Mouse (Mus musculus) splenic B cell, adult 2 months (primary cell): Measurements from ENCODE around the gene F3.
A peak's percentile ranks its signal among the peaks of the same experiment; 100 is the strongest.

Experiments
- DNase-seq: peaks from one replicate; pipeline ENCODE4 v3.0.0-alpha.2; 2011; ENCODE audit warnings: low read depth, low spot score
- H3K27me3 ChIP-seq: 2 replicates; pipeline ENCODE4 v1.6.1; 2012; ENCODE audit warnings: mild to moderate bottlenecking, low read length, moderate library complexity, mixed read lengths; ENCODE audit not compliant: control insufficient read depth, poor library complexity, insufficient read depth, severe bottlenecking
- H3K36me3 ChIP-seq: 2 replicates; pipeline ENCODE4 v1.6.1; 2012; ENCODE audit warnings: mild to moderate bottlenecking, low read length, moderate library complexity, mixed read lengths; ENCODE audit not compliant: control insufficient read depth, poor library complexity, insufficient read depth, severe bottlenecking

F3 gene

GRCm38 (mm10) chr3:121715741-121716459 lies 7.4 kb upstream of the F3 start:
- no peaks in the 10 kb centered on the region for H3K27me3 ChIP-seq
- no peaks in the 10 kb centered on the region for H3K36me3 ChIP-seq
- no peak for DNase-seq

- no peak for DNase-seq
- no peaks in the 10 kb centered on the region for H3K27me3 ChIP-seq
Observed at GRCm38 (mm10) chr3:121716480-121716879, 6.9 kb upstream of the F3 start.

GRCm38 (mm10) chr3:121718679-121719078 lies 4.7 kb upstream of the F3 start:
- Histone ChIP-seq H3K27me3 (no peaks in the 10 kb centered on the region), H3K36me3 (no peaks in the 10 kb centered on the region)
- no peak for DNase-seq

More at GRCm38 (mm10) chr3:121716480-121716879, 6.9 kb upstream of the F3 start:
- H3K36me3 ChIP-seq: no peaks in the 10 kb centered on the region

GRCm38 (mm10) chr3:121719701-121720100 lies 3.6 kb upstream of the F3 start:
- Histone ChIP-seq H3K27me3 (no peaks in the 10 kb centered on the region; the same call in 1 of the 2 replicates), H3K36me3 (no peaks in the 10 kb centered on the region)
- no peak for DNase-seq

- Histone ChIP-seq H3K27me3 (no peaks in the 10 kb centered on the region; the same call in 1 of the 2 replicates), H3K36me3 (no peaks in the 10 kb centered on the region)
- no peak for DNase-seq
Observed at GRCm38 (mm10) chr3:121720801-121721690, 2.3 kb upstream of the F3 start.

- peak; percentile 6 for DNase-seq
- Histone ChIP-seq H3K36me3 (no peaks in the 10 kb centered on the region), H3K27me3 (no peaks in the 10 kb centered on the region; the same call in 1 of the 2 replicates)
Observed at GRCm38 (mm10) chr3:121721691-121722070, 1.7 kb upstream of the F3 start.

- no peak for DNase-seq
- no peaks in the 10 kb centered on the region for H3K36me3 ChIP-seq
- no peaks in the 10 kb centered on the region; the same call in 1 of the 2 replicates for H3K27me3 ChIP-seq
Observed at GRCm38 (mm10) chr3:121723968-121724524, 709 bp downstream of the F3 start.

GRCm38 (mm10) chr3:121724553-121724952 lies 1.2 kb downstream of the F3 start:
- Histone ChIP-seq H3K27me3 (no peaks in the 10 kb centered on the region; the same call in 1 of the 2 replicates), H3K36me3 (no peaks in the 10 kb centered on the region)
- DNase-seq: no peak

- Histone ChIP-seq H3K27me3 (no peaks in the 10 kb centered on the region; the same call in 1 of the 2 replicates), H3K36me3 (no peaks in the 10 kb centered on the region)
- DNase-seq: no peak
Observed at GRCm38 (mm10) chr3:121725651-121726050, 2.3 kb downstream of the F3 start.

- no peak for DNase-seq
- H3K27me3 ChIP-seq: no peaks in the 10 kb centered on the region
- H3K36me3 ChIP-seq: no peaks in the 10 kb centered on the region
Observed at GRCm38 (mm10) chr3:121729678-121730077, 6.3 kb downstream of the F3 start.

- Histone ChIP-seq H3K27me3 (no peaks in the 10 kb centered on the region; the same call in 1 of the 2 replicates), H3K36me3 (no peaks in the 10 kb centered on the region)
- DNase-seq: no peak
Observed at GRCm38 (mm10) chr3:121735542-121735941, 12.2 kb downstream of the F3 start.

GRCm38 (mm10) chr3:121736025-121736744 lies 12.8 kb downstream of the F3 start:
- peak; percentile 70 for DNase-seq
- Histone ChIP-seq H3K27me3 (no peaks in the 10 kb centered on the region; the same call in 1 of the 2 replicates), H3K36me3 (no peaks in the 10 kb centered on the region)

- DNase-seq: peak; percentile 56
Observed at GRCm38 (mm10) chr3:121737453-121737852, 14.1 kb downstream of the F3 start.

GRCm38 (mm10) chr3:121737901-121738300 lies 14.6 kb downstream of the F3 start:
- H3K36me3 ChIP-seq: no peaks in the 10 kb centered on the region
- no peak for DNase-seq

More at GRCm38 (mm10) chr3:121737453-121737852, 14.1 kb downstream of the F3 start:
- H3K36me3 ChIP-seq: no peaks in the 10 kb centered on the region
- no peaks in the 10 kb centered on the region; the same call in 1 of the 2 replicates for H3K27me3 ChIP-seq

More at GRCm38 (mm10) chr3:121737901-121738300, 14.6 kb downstream of the F3 start:
- H3K27me3 ChIP-seq: no peaks in the 10 kb centered on the region; the same call in 1 of the 2 replicates
